Mouse (Mus musculus): Measurements from ENCODE around the gene Habp2.

Habp2 gene

GRCm38 (mm10) chr19:56364563-56364962 is 77.6 kb downstream of the Habp2 start:
- no peak for DNase-seq

GRCm38 (mm10) chr19:56366168-56366567 is 79.2 kb downstream of the Habp2 start:
- no peak for DNase-seq

- DNase-seq = no peak
These were observed 79.7 kb downstream of the Habp2 start for GRCm38 (mm10) chr19:56366625-56367024.

DNA sequence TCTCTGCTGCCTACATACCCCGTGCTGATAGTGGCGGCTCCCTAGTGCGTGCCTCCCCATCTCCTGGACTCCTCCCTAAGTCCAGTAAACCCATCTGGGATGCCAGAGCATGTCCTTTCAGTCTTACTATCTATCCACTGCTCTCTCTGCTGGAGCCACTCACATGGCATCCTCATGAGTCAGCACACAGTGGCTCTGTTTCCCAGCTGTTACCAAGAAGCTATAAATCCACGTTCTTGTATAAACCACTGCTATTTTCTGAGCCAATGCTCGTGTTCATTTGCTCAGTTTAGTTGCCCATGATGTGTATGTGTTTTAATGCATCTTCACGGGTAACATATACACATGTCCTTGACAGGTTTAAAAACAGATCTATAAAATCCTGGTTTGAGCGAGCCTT is 80.8 kb downstream of the Habp2 start:
- DNase-seq = no peak

DNA sequence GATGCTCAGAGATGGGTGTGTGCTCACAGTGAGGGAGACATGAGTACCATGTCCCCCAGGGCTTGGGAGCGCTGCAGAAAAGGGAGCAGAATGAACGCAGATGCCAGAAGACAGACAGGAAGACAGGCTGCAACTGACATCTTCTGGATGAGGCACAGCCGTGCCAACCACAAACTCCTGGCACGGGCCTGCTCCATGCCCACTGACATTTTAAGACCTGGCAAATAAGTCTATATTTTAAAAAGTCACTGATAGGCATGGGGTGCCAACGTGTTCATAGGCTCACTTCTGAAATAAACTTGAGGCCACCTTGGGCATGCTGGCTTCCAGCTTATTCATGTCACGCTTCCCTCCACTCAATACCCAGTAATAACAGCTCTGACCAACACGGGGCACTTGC is 82.0 kb downstream of the Habp2 start:
- DNase-seq = no peak
